Mouse (Mus musculus) C2C12 (cell line): ENCODE results near the gene Cope.

Experiments used
- CEBPB ChIP-seq: IDR thresholded peaks from one replicate; pipeline ENCODE4 v1.6.1; 2011; ENCODE audit warnings: low read depth, mild to moderate bottlenecking, control low read depth, moderate library complexity
- CTCF ChIP-seq: IDR thresholded peaks from one replicate; pipeline ENCODE4 v1.5.1; 2011; ENCODE audit not compliant: control insufficient read depth, insufficient read depth, insufficient read length
- FOSL1 ChIP-seq: IDR thresholded peaks from one replicate; pipeline ENCODE4 v1.8.0; 2011; ENCODE audit warnings: mild to moderate bottlenecking, low read length; ENCODE audit not compliant: poor library complexity, insufficient read depth, severe bottlenecking
- MAX ChIP-seq: IDR thresholded peaks from one replicate; pipeline ENCODE4 v1.6.1; 2011; ENCODE audit warnings: mild to moderate bottlenecking, control low read depth
- MYOD1 ChIP-seq: IDR thresholded peaks from one replicate; pipeline ENCODE4 v1.6.1; 2011; ENCODE audit warnings: low read depth; ENCODE audit not compliant: control insufficient read depth, insufficient read length
- MYOG ChIP-seq: IDR thresholded peaks from one replicate; pipeline ENCODE4 v1.6.1; 2011; ENCODE audit not compliant: control insufficient read depth, insufficient read length; ENCODE audit errors: extremely low read depth
- USF1 ChIP-seq: IDR thresholded peaks from one replicate; pipeline ENCODE4 v1.6.1; 2011; ENCODE audit warnings: low read depth, mild to moderate bottlenecking, control low read depth, moderate library complexity

- TF ChIP-seq CTCF = no peak
- no peak for TF ChIP-seq CEBPB
- no peak for TF ChIP-seq MAX
- no peak for TF ChIP-seq USF1
- no peak for TF ChIP-seq FOSL1
- TF ChIP-seq MYOD1 = no peak
- no peak for TF ChIP-seq MYOG
Observed at GRCm38 (mm10) chr8:70347860-70348420, 45.6 kb downstream of the Cope start.
